ENCODE assay signal across 4 mouse cellular contexts in the genomic region with DNA sequence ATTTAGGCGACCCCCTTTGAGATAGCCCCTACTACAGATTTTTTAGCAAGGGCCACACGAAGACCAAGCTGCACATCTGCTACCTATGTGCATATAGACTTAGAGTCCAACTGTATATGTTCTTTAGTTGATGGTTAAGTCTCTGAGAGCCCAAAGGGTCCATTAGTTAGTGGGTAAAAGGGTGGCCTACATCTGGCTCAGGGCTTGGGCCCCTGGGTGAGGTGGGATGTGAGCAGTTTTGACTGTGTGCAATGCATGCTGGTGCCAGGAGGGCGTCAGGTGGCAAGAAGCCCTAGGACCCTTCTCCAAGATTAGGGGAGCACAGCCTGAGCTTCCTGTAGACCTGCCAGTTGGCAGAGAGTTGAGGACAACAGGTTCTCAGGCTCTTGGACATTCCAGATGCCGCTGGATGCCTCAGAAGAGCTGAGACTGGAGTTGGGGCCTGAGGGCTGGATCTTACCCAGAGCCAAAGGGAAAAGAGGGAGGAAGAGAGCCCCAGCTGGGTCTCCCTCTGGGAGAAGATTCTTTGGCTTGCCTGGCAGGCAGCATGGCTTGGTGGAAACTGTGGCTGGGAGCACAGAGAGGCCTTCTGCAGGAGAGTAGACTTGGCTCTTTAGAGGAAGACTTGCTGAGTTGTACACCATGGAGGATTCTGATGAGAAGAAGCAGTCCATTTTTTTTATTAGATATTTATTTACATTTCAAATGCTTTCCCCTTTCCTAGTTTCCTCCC. TPM values are rescaled to one million over a fixed set of nuclear protein-coding genes. Genes with fewer than 3 reads are reported as not detected.
"Had no signal": no experiment of that assay in that cellular context is flagged by ENCODE, and none has a peak within 500 bp of the region (broad histone marks: within the 10 kb centered on the region; RNA-seq: fewer than 3 reads in every experiment).

No protein-coding gene starts in this region.

RNA-seq across cellular contexts. Expression of gene 4930467E23Rik, which starts 33.6 kb away (rescaled TPM):
- total RNA-seq: gastrocnemius, adult 18-20 months; granulocyte monocyte progenitor cell, adult 5-6 weeks; heart, postnatal 4 days; left cerebral cortex, postnatal 4 days had no signal
